Mouse (Mus musculus) telencephalon, adult 2 months (tissue): ENCODE data around the gene Nsun4.

Source experiments
- DNase-seq: peaks from one replicate; pipeline ENCODE4 v3.0.0-alpha.2; 2011; ENCODE audit warnings: low read depth, low spot score

The Nsun4 gene

DNA sequence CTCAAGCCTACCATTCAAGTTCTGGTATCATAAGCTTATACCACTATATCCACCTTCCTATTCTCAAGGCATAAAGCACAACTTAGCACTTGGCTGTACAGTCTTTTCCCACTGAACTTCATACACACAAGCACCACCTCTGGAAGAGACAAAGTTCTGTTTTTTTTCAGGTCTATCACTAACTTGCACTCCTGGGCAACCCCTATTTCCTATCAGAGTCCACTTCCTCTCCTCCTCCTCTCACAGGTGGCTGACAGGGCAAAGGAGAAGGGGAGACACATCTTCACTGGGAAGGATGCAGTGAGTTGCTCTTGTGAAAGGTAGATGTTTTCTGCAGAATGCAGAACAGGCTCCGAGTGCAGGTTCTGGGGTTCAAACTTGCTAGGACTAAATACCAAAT lies 6.0 kb downstream of the Nsun4 start:
- no peak for DNase-seq

DNA sequence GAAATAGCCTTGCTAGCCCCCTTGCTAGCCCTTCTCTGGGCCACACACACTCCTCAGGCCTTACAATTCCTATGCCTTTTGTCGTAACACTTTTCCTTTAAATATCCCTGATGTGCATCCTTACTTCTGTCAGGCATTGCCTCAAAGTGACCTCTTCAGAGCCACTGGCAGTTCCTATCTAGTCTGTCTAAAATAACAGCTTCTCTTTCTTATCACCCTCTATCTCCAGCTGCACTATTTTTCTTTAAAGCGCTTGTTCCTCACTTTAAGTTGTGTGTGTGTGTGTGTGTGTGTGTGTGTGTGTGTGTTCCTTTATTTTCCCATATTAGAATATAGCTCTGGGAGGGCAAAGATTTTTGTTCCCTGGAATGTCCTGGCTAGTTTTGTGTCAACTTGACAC lies 7.1 kb downstream of the Nsun4 start:
- DNase-seq: no peak

DNA sequence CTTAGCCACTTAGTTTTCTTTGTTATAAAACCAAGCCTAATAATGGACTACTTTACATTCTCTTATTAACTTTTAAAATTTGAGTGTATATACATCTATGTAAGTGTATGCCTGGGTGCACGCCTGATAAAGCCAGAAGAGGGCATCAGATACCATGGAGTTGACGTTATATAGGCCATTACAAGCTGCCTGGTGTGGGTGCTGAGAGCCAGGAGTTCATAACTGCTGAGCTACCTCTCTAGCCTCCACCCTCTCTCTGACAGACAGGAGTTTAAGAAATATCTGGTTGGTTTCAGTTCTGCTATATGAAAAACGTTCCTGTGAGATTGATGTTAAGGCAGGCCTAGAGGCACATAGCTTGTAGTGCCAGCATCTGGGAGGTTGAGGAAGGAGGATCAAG lies 11.5 kb downstream of the Nsun4 start:
- no peak for DNase-seq

DNA sequence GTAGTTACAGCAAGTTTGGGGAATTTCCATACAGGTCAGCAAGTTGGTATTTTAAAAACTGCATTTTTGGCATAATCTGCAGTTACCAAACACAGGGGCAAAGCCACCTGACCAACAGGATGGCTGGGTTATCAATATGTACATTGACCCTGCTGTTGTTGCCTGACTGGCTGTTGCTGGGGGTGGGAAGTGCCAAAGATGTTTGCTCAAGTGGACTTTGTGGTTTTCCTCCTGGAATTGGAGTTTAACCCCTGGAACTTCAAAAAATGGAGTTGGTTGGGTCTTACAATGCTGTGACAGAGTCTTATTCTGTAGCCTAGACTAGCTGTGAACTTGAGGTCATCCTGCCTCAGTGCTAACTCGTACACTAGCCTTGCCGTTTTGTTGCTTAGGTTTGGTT lies 13.2 kb downstream of the Nsun4 start:
- DNase-seq: no peak

DNA sequence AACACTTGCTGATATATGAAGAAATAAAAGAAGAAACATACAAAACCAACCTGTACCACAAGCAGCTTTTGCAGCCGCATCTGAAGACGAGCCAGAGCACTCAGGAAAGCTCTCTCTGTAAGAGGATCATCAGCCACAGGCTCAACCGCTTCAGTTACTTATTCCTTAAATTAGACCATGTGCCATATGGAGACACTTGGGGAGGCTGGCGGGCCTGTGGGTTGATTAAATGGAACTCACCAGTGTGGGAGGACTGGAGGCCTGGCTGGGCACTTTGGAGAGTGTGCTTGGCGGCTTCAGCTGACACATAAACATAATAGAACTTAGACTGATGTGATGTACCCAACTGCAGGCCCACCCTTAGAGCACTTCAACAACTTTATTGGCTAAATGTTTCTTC lies 20.3 kb downstream of the Nsun4 start:
- DNase-seq: peak; percentile 76

DNA sequence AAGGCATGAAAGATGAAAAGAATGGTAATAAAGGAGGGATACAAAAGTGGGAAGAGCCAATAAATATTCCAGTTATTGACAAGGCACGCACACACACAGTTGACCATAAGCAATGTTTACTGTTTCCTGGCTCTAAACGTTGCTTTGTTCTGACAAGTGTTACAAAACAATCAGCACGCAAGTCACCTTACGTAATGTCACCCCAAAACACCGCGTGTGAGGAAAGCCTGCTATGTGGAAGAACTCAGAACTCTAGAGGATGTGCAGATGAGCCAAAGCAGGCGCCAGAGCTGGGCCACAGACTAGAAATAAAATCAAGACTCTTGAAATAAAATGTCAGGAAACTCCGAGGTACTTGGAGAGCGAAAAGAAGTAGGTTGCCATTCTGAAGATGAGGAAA lies 20.8 kb downstream of the Nsun4 start:
- no peak for DNase-seq

DNA sequence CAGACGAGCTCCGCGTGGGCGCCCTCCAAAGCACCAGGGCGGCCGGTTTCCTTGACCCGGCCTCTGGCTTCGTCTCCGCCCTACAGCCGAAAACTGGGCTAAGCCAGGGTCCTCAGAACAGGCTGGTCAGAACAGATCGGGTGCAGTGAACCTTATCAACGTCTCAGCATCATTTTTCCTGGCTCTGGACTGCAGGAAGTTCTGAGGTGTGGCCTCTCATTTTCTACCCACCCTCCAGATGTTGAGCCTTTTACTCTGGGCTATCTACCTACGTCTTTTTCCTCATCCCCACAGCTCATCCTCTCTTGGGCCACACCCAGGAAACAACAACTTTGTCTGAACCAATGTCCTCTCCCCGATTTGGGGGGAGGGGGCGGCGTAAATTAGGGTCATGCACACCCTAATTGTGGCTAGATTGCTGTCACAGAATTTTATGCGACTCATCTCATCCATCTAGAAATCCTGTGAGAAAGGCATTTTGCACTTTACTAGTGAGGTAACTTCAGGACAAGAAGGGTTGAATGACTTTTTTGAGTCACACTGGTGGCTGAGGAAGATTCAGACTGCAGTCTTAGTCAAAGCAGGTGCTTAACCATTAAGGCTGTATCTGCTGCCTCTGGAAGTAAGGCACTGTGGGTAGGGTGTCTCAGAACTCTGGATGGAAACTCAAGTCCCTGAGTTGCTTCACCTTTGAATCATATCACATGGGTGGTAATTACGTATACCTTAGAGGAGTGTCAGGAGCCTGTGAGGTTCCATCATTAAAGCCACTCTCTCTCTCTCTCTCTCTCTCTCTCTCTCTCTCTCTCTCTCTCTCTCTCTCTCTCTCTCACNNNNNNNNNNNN lies 35.6 kb downstream of the Nsun4 start, which contains the start of gene Faah:
Gene Faah (minus strand): TSS at position 25 of the 845 bp plus-strand sequence.
- DNase-seq: no peak

DNA sequence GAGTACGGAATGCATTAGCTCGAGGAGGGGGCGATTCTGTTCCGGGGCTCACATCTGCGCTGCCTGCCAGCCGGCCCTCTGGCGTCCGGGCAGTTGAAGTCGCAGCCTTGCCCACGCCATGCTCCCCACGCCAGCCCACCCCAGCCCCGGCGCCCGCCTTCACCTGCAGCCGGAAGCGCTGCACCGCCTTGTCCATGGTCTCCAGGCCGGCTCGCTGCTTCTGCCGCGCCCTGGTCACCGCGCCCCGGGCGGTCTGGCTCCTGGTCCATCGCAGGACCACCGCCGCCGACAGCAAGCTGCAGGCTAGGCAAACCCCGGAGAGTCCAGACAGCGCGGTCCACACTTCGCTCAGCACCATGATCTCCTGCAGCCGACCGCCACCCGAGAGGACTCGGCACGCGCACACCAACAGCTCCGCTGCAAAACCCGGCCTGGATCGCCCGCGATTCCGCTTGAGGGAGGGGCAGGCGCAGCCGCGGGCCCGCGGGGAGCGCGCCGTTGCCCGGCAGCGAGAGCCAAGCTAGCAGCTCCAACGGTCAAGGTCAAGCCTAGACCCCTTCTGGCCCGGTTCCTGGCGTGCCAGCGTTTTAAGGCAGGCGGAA lies 36.3 kb downstream of the Nsun4 start:
- DNase-seq: no peak

DNA sequence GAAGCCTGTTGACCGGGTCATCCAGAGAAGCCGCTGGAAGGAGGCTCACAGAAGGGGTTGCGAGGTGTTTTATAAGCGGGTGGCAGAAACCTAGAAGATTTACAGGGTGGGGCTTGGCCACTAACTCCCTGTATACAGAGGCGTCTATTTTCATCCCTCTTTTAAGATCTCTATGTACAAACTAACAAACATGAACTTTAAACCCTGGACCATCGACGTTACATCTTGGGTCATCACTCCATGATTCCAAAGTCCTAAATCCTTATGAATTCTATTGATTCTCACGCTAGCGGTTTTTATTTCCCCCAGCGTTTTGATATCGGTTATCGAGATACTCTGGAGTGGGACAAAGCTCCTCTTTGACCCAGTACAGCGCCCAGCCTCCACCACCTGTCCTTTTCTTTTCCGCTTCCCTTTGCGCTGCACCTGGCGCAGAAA lies 36.8 kb downstream of the Nsun4 start:
- DNase-seq: no peak

DNA sequence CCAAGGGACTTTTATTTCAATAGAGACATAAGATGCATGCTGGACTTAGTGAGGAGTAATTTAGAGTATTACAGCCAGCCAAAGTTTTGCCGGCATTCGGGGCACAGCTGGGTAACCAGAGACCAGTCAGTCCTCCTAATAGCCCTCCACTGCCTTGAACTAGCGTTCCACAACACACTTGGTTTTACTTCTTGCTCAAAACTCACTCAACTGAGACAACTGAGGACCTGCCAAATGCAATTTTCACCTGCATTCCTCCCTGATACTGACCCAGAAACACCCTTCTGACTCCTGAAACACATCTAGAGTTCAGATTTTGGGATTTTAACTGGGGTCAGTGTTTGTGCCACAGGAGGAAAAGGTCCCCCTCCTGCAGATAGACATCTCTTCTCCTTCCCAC lies 37.3 kb downstream of the Nsun4 start:
- DNase-seq: no peak

DNA sequence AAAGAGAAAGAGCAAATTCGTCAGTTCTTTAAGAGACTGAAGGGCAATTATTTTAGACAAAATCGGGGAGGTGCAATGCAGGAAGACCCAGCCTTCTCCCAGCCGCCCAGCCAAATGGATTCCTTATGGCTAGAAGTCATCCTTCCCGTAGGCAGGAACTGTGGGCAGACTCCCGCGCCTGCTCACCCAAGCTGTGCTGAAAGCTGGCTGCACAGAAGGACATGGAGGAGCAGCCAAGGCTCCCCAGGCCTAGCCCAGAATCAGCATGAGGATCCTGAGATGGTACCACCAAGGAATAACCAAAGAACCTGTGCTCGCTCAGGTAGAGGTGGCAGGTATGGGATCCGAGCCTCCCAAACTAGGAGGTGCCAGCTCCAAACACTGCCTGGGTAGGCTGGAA lies 37.7 kb downstream of the Nsun4 start:
- peak; percentile 66 for DNase-seq

DNA sequence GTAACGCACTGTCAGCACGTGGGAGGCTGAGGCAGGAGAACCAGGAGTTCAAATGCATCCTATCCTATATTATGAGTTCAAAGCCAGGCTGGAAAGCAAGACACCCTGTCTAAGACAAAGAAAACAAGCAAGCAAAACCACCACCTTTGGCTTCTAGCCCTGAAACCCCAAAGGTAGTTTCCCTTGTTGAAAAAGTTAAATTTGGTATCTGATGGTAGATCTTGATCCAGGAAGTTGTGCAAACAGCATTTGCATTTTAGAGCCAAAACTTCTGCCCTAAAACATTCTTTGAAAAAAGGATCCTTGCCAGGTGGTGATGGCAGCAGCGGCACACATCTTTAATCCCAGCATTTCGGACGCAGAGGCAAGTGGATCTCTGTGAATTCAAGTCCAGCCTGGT lies 38.2 kb downstream of the Nsun4 start:
- DNase-seq: no peak

DNA sequence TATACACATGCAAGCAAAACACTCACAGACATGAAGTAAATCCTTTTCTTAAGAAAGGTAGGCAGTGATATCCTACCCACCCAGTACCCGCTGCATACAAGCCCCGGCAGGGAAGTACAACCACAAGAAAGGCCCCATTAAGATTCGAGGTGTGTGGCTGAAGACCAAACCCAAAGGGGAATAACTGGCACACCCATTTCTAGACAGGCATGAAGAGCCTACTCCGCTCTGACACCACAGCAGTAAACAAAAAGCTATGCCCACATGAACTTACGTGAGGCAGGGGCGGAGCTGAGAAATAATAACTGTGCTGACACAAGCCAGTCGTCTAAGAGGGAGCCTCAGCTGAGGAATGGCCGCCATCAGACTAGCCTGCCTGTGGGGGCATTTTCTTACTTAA lies 43.5 kb downstream of the Nsun4 start:
- DNase-seq: no peak

DNA sequence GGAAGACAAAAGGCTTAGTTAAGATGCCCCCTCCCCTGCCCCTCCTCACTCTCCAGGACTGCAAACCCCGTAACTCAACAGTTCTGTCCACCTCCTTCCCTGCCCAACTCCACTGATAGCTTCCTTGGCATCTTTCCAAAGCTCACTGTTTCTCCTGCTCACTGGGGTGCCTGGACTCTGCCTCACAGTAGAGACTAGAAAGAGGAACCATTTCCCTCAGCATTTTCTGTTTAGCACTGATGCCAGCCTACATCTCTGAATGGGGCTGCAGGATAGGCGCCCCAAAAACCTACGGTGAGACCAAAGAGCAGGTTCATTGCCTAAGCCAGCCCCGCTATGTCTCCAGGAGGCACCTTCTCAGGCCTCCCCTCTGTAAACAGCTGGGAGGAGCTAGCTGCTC lies 52.5 kb downstream of the Nsun4 start:
- no peak for DNase-seq

DNA sequence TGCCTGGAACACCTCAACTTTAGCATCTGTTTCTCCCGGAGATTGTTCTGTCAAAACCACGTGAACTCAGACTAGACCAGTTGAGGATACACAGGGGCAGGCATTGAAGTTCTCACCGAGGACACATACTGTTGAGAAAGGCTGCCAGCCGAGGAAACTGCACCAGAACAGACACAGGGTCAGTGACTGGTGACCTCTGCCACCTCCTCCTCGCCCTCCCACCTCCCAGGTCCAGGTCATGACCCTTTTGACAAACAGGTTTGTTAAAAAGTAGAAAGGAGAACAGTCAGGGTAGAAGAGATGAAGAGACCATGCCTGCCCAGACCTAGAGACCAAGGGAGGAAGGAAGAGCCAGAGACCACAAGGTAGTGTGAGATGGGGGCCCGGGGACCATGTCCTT lies 53.0 kb downstream of the Nsun4 start:
- no peak for DNase-seq

DNA sequence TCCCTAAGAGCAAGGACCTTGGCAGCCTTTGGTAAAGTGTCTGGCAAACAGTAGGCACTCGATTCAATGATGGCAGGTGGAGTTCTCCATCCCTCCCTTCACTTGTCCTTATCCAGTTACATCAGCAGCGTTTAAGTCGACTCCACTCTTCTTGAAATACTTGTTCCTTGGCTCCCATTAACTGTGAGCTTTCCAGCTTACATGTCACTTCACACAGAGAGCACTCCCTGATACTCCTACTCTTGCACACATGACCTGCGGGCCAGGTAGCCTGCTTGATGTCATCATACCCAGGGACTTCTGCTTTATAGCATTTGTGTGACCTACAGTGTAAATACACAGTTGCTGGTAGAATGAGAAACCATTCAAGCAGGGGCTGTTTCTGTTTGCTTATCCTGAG lies 56.9 kb downstream of the Nsun4 start:
- DNase-seq: no peak

DNA sequence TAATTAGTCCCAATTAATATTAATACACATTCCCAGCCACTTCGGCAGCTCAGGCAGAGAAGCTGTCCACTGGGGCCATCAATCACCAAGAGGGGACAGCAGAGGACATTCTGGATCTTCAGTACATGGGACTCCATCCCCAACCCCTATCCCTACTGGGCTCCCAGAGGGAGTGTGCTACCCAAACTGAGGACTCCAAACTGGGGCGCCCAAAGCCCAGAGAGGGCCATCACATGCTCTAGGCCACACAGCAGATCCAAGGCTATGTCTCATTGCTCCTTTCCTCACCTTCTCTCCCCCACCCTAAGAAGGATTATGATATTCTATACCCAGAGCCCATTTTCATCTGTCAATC lies 58.3 kb downstream of the Nsun4 start:
- DNase-seq: no peak

DNA sequence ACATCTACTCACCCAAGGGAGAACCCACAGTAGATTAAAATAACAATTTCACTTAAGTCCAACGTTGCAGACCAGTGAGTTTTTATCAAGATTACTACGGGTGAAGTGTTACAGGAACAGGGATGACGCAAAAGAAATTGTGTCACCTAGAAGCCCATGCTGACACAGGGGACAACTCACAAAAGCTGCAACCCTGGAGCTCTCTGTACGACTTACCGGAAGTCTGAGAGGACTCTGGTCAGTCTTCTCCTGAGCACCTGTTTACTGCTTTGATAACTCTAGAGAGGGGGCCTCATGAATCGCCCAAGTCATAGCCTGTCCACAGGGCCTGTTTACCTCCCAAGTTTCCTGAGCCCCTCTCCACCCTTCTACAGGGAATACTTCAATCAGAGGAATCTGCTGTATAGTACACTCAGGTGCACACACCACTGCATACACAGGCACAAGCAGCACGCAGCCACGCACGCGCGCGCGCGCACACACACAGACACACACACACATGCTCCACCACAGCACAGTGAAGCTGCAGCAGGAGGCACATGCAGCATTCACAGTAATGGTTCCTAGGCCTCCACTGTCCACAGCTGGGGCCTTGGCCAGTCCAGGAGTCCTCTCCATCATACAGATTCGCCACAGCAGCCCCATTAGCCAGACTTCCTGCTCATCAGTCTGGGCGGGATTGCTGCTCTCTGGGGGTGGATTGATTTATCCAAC lies 58.9 kb downstream of the Nsun4 start:
- DNase-seq: no peak

DNA sequence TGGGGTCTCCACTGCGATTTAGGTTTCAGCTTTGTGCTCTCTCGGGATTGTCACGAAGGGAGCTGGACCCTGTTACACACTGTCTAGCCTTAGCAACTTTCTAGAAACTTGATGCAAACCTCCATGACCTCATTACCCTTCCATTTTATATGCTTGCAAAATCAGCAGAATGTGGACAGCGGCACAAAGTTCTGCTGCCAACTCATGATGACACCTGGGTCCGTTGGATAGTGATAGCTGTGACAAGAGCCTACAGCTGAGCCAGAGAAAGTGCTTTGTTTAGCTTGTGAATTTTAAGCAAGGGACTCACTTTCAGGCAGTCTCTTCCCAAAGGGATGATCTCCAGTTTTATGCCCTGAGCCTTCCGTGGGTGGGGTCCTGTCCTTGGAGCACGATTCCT lies 64.3 kb downstream of the Nsun4 start:
- no peak for DNase-seq

DNA sequence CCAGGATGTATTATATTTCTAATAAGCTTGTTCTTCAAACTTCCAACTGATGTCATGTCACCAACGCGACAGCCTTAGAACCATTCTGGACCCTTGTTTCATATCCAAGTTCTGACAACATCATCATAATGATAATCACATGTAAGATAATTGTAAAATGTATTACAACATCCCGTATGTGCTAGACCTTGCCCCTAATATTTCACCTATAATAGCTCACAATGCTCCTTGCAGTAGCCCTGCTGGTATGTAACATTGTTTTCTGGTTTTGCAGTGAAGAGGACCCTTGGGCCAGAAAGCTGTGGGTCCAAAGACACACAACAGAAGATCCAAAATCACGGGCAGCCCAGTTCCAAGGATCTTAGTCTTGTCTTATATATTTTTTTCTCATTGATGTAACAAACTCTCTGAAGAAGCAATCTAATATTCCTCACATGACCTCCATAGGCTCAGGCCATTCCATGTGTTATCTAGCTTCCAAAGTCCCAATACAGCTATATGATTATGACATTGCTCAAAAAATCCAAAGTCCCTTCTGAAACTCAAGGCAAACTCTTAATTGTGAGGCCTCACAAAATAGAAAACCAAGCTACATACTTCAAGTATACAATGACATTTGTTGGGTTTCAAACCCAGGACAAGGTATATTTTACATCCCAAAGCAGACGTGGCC lies 65.7 kb downstream of the Nsun4 start:
- DNase-seq: no peak

DNA sequence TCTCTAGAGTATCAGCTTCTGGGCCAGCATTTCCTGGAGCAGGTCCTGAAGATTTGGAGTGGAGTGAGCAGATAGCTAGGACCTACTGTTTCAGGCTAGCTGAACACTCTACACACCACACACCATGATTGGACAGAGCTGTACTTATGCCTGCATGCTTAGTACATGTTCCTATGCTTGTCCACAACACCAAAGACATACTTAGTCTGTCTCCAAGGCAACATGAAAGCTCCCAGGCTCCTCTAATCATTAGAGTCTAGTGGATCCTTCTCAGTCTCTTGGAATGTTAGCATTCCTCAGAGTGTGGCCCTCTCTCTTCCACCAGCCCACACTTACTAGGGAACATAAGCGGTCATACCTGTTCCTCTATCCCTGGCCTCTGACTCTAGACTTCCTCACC lies 66.2 kb downstream of the Nsun4 start:
- no peak for DNase-seq

DNA sequence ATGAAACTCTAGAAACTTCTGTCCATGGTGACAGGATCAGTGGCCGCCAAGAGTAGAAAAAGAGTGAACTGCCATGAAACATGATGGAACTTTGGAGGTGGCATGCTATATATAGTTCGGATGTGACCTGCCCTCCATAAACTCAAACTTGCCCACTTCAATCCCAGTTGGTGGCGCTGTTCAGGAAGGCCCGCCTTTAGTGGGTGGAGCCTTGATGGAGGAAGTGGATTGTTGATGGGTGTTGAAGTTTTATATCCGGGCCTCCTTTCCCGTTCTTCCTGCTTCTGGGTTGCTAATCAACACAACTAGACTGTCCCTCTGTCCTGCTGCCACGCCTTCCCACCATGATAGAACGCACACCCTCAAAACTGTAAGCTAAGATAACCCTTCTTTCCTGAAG lies 68.7 kb downstream of the Nsun4 start:
- DNase-seq: no peak
